Mouse (Mus musculus): ENCODE measurements at regions not wholly inside any gene's neighbourhood (a gene's known extent, or its start where the extent isn't known, plus 50 kb on each side); places are given as distances from the start of the nearest gene placed in this dataset.

GRCm38 (mm10) chr13:48316747-48317146 lies 55.7 kb downstream of the Id4 start:
- no peak for DNase-seq (ENCODE audit: low spot score in 2 of 2)

DNA sequence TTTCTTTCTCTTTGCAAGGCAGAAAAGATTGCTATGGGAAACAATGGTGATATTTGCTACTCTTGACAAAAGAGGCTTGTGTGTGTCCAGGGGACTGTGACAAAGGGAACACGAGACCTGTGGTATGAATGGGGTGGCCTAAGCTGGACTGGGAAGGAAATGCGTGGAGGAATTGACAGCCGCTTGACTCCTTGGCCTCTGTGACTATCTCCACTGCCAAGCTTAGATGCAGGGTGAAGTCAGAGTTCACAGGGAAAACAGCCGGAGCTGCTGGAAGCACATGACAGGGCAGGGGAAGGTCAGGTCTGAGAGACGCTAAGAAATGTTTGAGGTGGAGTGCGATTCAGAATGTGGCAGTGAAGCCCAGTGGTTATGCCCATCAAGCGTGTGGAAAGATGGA lies 56.4 kb downstream of the Id4 start:
- no peak for DNase-seq (ENCODE audit: low spot score in 2 of 2)

GRCm38 (mm10) chr13:48319001-48319400 lies 58.0 kb downstream of the Id4 start:
- DNase-seq (ENCODE audit: low spot score in 2 of 2): no peak

DNA sequence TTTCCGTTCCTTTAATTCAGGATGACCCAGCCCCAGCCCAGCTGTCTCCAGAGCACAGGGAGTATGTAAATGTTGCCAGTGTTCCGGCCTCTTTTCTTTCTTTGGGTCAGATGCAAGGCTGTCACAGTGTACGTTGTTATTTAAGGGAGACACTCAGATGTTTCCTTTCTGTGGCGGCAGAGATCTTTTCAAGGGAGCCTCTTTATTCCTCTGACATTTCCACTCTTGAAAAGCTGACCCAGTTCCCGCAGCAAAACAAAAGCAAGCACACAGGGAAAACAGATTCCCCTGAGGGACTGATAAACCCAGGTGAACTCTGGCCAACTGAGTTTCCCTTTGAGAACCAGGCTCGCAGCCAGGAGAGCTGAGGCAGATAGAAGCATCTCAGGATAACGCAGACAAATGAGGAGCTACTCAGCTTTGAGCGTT lies 63.3 kb downstream of the Id4 start:
- DNase-seq (ENCODE audit: low spot score in 2 of 2): peak; percentile 7 to 8

DNA sequence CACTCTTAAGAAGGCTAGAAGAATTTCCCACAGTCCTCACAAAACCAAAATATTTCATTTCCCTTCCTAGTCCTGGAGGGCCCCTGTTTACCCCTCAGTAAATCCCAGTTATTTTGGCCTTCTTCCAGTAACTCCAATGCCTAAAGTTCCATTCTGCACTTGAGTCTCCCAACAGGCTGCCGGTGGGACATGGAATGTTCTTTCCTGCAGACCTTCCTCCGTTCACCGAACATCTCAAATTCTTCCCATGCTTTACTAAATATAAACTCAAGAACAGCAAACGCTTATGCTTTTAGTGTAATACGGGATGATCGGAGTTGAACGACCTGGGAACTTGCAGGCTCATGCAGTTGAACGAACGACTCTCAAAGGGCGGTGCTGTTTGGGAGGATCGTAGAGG lies 69.6 kb downstream of the Id4 start:
- no peak for DNase-seq (ENCODE audit: low spot score in 2 of 2)

DNA sequence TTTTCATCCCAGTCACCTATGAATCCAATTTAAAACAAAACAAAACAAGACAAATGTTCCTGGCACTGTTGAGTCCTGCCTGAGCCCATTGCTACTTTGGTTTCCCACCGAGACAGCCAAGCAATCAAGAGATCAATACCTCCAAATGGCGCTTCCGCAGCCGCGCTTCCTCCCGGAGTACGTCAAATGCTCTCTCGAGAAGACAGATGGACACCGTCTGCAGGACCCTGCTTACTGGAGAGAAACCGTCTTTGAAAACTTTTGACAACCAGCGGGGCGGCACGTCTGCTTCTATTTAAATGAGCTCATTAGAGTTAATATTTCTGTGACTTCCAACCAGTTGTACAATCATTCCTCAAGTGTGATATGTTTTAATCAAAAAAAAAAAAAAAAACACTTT lies 75.1 kb downstream of the Id4 start:
- DNase-seq (ENCODE audit: low spot score in 2 of 2): no peak

DNA sequence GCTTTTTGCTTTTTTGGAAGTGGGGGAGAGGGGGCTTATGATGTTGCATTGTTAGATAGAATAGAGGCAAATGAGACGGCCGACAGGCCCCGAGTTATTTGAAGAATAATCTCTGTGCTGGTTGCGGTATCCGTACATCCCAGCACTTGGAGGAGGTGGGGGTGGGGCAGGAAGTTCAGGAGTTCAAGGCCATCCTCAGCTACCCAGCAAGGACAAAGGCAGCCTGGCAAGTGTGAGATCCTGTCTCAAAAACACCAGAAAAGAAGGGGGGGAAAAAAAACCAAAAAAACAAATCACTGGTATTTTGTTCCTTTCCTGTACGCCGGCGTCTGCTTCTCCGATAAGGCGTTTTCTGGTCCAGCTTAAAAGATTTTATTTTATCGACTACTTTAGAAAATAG lies 75.6 kb downstream of the Id4 start:
- DNase-seq (ENCODE audit: low spot score in 2 of 2): no peak

GRCm38 (mm10) chr13:48338561-48338960 lies 77.5 kb downstream of the Id4 start:
- no peak for DNase-seq (ENCODE audit: low spot score in 2 of 2)

GRCm38 (mm10) chr13:48350124-48350523 lies 89.1 kb downstream of the Id4 start:
- DNase-seq (ENCODE audit: low spot score in 2 of 2): no peak

- no peak for DNase-seq (ENCODE audit: low spot score in 2 of 2)
Measured at GRCm38 (mm10) chr13:48350955-48351354, 89.9 kb downstream of the Id4 start.

DNA sequence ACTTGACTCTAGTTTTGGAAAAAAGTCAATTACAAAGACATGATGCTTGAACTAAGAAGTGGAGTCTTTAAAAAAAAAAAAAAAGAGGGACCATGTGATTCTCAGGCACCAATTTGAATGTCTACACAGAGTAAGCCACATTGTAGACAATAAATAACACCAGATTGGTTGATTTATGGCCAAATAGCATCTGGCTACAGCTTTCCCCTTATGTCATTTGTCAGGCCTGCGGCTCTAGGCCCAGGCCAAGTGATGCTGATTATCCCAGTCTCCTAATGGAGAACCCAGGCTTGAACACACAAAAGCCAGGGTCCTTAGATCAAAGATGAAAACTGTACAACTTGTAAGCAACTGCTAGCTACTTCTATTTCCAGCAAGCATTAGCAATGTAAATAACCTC lies 96.1 kb downstream of the Id4 start:
- DNase-seq (ENCODE audit: low spot score in 2 of 2): no peak

- DNase-seq (ENCODE audit: low spot score in 2 of 2): no peak
Measured at GRCm38 (mm10) chr13:48357640-48358039, 96.6 kb downstream of the Id4 start.

GRCm38 (mm10) chr13:48371060-48371459 lies 110.0 kb downstream of the Id4 start:
- no peak for DNase-seq (ENCODE audit: low spot score in 2 of 2)

- no peak for DNase-seq (ENCODE audit: low spot score in 2 of 2)
Measured at GRCm38 (mm10) chr13:48376405-48376804, 115.4 kb downstream of the Id4 start.

DNA sequence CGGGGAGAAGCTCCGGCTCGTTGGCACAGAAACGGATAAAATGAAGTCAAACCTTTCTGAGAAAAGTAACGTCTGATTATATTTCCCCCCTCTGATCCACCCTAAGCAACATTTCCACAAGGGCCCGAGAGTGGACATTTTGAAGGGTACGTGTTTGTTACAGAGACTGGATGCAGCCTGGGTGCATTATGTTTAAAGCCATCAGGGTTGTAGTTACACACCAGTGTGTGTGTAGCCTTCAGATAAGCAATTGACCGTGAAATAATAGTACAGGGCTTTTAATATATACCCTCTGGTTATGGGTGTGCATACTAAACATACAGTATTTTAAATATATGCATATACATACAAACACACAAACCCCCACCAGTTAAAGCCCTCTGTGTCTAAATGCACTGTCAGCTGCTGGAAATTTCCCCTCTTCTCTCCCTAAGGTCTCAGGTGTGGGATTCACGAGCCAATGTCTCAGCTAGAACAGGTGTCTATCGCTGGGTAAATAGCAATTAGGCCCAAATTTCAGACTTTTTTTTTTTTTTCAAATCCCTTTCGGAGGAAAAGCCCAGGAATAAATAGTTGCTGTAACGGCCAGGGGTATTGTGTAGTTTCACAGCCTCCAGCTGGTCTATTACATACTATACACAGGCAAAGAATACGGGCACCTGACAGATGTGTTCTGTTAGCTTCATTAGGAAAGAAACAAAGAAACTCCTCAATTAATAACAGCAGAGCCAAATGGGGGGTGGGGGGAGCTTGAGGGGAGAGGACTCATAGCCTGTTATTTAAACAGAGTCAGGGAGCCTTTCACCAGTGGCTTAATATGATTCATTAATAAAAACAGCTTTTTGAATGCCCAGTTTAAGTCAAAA lies 122.8 kb downstream of the Id4 start:
- no peak for DNase-seq (ENCODE audit: low spot score in 2 of 2)

DNA sequence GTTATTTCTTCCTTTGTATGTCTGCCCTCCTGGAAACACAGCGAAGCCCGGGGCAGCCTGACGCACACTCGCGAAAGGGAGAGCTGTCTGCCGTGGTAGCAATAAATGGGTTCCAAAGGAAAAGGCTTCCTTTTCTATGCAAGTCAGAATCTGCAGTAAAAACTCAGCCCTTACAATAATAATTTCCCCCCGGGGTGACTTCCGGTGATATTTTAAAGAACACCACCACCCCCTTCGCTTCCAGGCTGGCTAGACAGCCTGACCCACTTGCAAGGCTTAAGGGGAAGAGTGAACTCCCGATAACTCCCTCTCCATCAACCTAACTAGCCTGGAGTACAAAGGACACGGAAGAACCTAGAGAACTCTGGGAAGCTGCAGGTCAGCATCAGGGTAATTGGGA lies 123.9 kb downstream of the Id4 start:
- DNase-seq (ENCODE audit: low spot score in 2 of 2): no peak

GRCm38 (mm10) chr13:48391126-48391525 lies 122.1 kb downstream of the Zfp169 start:
- no peak for DNase-seq (ENCODE audit: low spot score in 2 of 2)

DNA sequence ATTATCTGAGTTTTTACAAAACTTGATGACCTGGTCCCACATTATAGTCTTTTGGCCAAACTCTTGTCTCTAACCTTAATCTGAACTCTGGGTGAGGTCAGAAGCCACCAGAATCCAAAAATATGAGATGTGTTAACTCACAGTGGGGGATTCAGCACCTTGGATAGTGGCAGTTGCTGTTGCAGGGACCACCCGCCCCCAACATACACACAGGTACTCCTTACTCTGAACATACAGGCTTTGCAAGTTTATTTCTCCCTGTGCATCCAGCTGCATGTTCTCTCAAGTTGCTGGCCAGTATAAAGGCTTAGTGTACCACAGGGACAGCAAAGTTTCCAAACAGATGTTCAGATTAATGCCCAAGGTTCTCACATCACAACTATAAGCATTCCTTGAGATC lies 115.5 kb downstream of the Zfp169 start:
- DNase-seq (ENCODE audit: low spot score in 2 of 2): no peak

DNA sequence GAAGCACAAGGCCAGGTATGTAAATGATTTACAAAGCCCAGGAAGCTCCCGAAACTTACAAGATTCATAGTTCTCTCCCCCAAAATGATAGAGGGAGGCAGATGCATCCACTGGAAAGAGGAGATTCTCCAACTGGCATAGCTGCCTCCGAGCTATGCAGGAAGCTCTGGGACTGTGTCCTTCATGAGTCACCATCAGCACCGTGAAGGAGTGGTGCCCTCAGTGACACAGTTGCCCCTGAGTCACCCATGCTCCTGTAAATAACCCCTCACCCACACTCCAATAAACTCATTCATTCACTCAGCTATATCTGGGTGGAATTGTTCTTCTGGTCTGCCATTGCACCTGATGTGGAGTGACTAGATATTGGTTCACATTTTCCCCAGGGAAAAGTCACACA lies 114.6 kb downstream of the Zfp169 start:
- no peak for DNase-seq (ENCODE audit: low spot score in 2 of 2)

DNA sequence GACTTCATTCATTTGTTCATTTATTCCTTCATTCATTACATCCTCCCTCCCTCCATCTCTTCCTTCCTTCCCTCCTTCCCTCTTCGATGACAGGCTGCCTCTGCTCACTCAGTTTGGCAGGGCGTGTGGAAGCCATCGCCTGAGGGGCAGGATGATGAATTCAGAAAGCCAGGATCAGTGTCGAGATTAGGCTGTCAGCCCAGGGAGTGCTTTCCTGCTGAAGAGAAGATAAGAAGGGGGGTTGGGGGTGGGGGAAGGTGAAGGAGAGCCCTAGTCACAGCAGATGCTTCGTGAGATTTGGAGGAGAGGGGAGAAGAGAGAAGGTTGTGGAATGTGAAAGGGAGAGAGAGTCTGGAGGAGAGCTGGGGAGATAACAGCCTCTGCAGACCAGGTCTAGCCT lies 110.9 kb downstream of the Zfp169 start:
- DNase-seq (ENCODE audit: low spot score in 2 of 2): no peak

GRCm38 (mm10) chr13:48422438-48423329 lies 90.6 kb downstream of the Zfp169 start:
- DNase-seq (ENCODE audit: low spot score in 2 of 2): no peak

DNA sequence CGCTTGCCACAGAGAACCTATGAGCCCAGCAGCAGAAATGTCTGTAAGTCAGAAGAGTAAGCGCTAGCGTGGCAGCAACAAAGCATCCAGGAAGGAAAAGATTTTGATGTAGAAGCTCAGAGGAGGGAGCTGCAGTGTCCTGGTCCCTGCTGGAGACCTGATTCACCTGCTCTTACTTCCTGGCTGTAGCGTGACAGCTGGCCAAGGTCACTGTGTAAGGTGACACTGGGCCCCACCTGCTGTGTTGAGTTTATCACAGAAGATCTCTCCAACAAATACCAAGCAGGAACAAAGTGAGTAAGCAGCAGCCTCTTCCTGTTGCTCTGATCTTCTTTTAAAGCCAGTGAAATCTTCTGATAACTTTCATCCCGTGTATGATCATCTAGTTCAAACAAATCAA lies 86.4 kb downstream of the Zfp169 start:
- DNase-seq (ENCODE audit: low spot score in 2 of 2): no peak
